ENCODE assay signal across 9 mouse cellular contexts in the genomic region with DNA sequence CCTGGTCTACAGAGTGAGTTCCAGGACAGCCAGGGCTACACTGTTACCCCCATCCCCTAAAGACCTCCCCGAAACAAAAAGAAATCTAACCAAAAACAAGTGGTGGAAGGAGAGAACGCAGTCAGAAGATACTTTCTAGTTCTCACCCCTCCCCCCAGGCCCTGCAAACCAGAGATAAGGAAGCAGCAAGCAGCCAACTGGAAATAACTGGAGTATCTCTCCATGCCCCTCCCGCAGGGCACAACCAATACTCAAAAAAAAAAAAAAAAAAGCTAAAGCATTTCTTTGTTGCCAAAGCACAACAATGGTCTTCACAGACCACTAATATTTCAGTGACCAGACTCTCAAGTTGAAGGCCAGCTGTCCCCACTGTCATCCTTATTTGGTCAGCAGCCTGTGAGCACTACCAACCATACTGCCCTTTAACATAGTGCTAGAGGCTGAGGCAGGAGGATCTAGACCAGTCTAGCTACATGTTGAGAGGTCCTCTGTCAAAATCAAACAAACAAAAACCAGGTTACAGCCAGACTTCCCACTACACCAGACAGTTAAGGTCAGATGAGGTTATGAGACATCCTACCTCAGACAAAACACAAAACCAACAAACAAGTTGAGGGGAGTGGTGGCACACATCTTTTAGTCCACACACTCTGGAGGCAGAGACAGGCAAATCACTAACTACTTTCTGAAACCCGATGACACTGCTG. TPM values are rescaled to one million over a fixed set of nuclear protein-coding genes. Genes with fewer than 3 reads are reported as not detected.
DNase-seq lines count a peak whose midpoint lies in the region; ATAC-seq lines count a peak whose summit lies in the region.
"Had no signal": no experiment of that assay in that cellular context is flagged by ENCODE, and none has a peak within 500 bp of the region (broad histone marks: within the 10 kb centered on the region; RNA-seq: fewer than 3 reads in every experiment).

No protein-coding gene starts in this region.

- WGBS in forebrain, embryonic 12.5 days: 80% methylated on average over 4 of the region's 4 CpGs
- WGBS in forebrain, embryonic 15.5 days: 76% methylated on average over 4 of the region's 4 CpGs
- 83% methylated on average over 4 of the region's 4 CpGs for WGBS in forebrain, embryonic 13.5 days

- no peak overlapping the region for H3K4me2 ChIP-seq in forebrain, embryonic 12.5 days
- no peak overlapping the region for H3K4me2 ChIP-seq in forebrain, embryonic 15.5 days (replicated peaks)
- peak overlapping the region; percentile 74; the same call in 1 of the 2 replicates for H3K4me2 ChIP-seq in forebrain, embryonic 13.5 days

- intact Hi-C loops in left cerebral cortex, postnatal 4 days (cut with DNase I): no loop called here

- no peaks in the 10 kb centered on the region for H3K27me3 ChIP-seq in forebrain, embryonic 12.5 days
- no peaks in the 10 kb centered on the region for H3K27me3 ChIP-seq in forebrain, embryonic 15.5 days
- H3K27me3 ChIP-seq in forebrain, embryonic 13.5 days: no peaks in the 10 kb centered on the region
- H3K27me3 ChIP-seq: intestine, embryonic 15.5 days had no signal

- H3K9me3 ChIP-seq in forebrain, embryonic 12.5 days: no peaks in the 10 kb centered on the region
- H3K9me3 ChIP-seq in forebrain, embryonic 15.5 days: no peaks in the 10 kb centered on the region
- no peaks in the 10 kb centered on the region for H3K9me3 ChIP-seq in forebrain, embryonic 13.5 days (replicated peaks)
- H3K9me3 ChIP-seq: intestine, embryonic 15.5 days had no signal

- H3K27ac ChIP-seq in forebrain, embryonic 12.5 days: peak overlapping the region; percentile 9; the same call in 1 of the 2 replicates
- H3K27ac ChIP-seq in forebrain, embryonic 15.5 days (replicated peaks): no peak overlapping the region
- no peak overlapping the region for H3K27ac ChIP-seq in forebrain, embryonic 13.5 days
- H3K27ac ChIP-seq: intestine, embryonic 15.5 days had no signal

- H3K4me1 ChIP-seq in forebrain, embryonic 12.5 days: peaks cover 35% of the 10 kb centered on the region
- peaks cover 33% of the 10 kb centered on the region for H3K4me1 ChIP-seq in forebrain, embryonic 15.5 days
- H3K4me1 ChIP-seq in forebrain, embryonic 13.5 days: peaks cover 34% of the 10 kb centered on the region

- H3K9ac ChIP-seq in forebrain, embryonic 12.5 days: no peak overlapping the region
- no peak overlapping the region for H3K9ac ChIP-seq in forebrain, embryonic 15.5 days (replicated peaks)
- no peak overlapping the region for H3K9ac ChIP-seq in forebrain, embryonic 13.5 days

- H3K4me3 ChIP-seq in forebrain, embryonic 12.5 days (replicated peaks): no peak overlapping the region
- no peak overlapping the region for H3K4me3 ChIP-seq in forebrain, embryonic 15.5 days
- H3K4me3 ChIP-seq in forebrain, embryonic 13.5 days: no peak overlapping the region

- DNase-seq in 416B (ENCODE audit: low read depth): peak; percentile 66
- DNase-seq in embryo, embryonic 10.5 days (ENCODE audit: low spot score): no peak
- no peak for DNase-seq in left cerebral cortex, postnatal 4 days
- DNase-seq in T-cell, adult 2 months (ENCODE audit: low spot score): no peak

- H3K36me3 ChIP-seq in forebrain, embryonic 12.5 days (replicated peaks): peaks cover 42% of the 10 kb centered on the region
- H3K36me3 ChIP-seq in forebrain, embryonic 15.5 days: peaks cover 37% of the 10 kb centered on the region
- peaks cover 44% of the 10 kb centered on the region for H3K36me3 ChIP-seq in forebrain, embryonic 13.5 days (ENCODE audit: poor library complexity, severe bottlenecking)

- ATAC-seq in forebrain, embryonic 12.5 days (ENCODE audit: low FRiP score): no peak
- ATAC-seq in forebrain, embryonic 15.5 days (replicated peaks): no peak
- no peak for ATAC-seq in forebrain, embryonic 13.5 days
- peak; percentile 77 for ATAC-seq in megakaryocyte-erythroid progenitor cell, adult 5-6 weeks (replicated peaks; ENCODE audit: low FRiP score, low TSS enrichment, poor library complexity, severe bottlenecking)
- ATAC-seq: intestine, embryonic 15.5 days had no signal

RNA-seq across cellular contexts. Expression of a gene that starts 6.5 kb away (rescaled TPM):
- 308 and 324 TPM in 2 replicates for polyA plus RNA-seq in forebrain, embryonic 12.5 days (2016; fragmentation: Nextera tagmentation; extraction: Ambion mirVana)
- polyA plus RNA-seq in forebrain, embryonic 15.5 days (2015; fragmentation: Nextera tagmentation; extraction: Ambion mirVana): 259 and 263 TPM in 2 replicates
- 305 and 335 TPM in 2 replicates for polyA plus RNA-seq in forebrain, embryonic 13.5 days (2015; fragmentation: Nextera tagmentation; extraction: Ambion mirVana)
- total RNA-seq in megakaryocyte-erythroid progenitor cell, adult 5-6 weeks (2014; fragmentation: Nextera tagmentation): 207 and 223 TPM in 2 replicates
- 190 and 198 TPM in 2 replicates for total RNA-seq in megakaryocyte-erythroid progenitor cell, adult 5-6 weeks (2017)
- 10 to 100 TPM; 90.3 to 94.9 TPM for total RNA-seq in left cerebral cortex, postnatal 4 days (2021)

RNA-seq across cellular contexts. Expression of a gene that starts 8.0 kb away (rescaled TPM):
- 40.3 and 40.6 TPM in 2 replicates for polyA plus RNA-seq in forebrain, embryonic 12.5 days (2016; fragmentation: Nextera tagmentation; extraction: Ambion mirVana)
- 44.8 and 45.3 TPM in 2 replicates for polyA plus RNA-seq in forebrain, embryonic 15.5 days (2015; fragmentation: Nextera tagmentation; extraction: Ambion mirVana)
- 33.8 and 42.3 TPM in 2 replicates for polyA plus RNA-seq in forebrain, embryonic 13.5 days (2015; fragmentation: Nextera tagmentation; extraction: Ambion mirVana)
- 1.8 and 2.5 TPM in 2 replicates for total RNA-seq in megakaryocyte-erythroid progenitor cell, adult 5-6 weeks (2014; fragmentation: Nextera tagmentation)
- 1.0 TPM in 2 replicates for total RNA-seq in megakaryocyte-erythroid progenitor cell, adult 5-6 weeks (2017)
- total RNA-seq in left cerebral cortex, postnatal 4 days (2021): 10 to 100 TPM; 48.8 to 57.7 TPM

RNA-seq across cellular contexts. Expression of a gene that starts 12.4 kb away (rescaled TPM):
- 24.9 and 26.7 TPM in 2 replicates for polyA plus RNA-seq in forebrain, embryonic 12.5 days (2016; fragmentation: Nextera tagmentation; extraction: Ambion mirVana)
- polyA plus RNA-seq in forebrain, embryonic 15.5 days (2015; fragmentation: Nextera tagmentation; extraction: Ambion mirVana): 23.2 and 23.8 TPM in 2 replicates
- 21.4 and 25.3 TPM in 2 replicates for polyA plus RNA-seq in forebrain, embryonic 13.5 days (2015; fragmentation: Nextera tagmentation; extraction: Ambion mirVana)
- 14.7 and 20.3 TPM in 2 replicates for total RNA-seq in megakaryocyte-erythroid progenitor cell, adult 5-6 weeks (2014; fragmentation: Nextera tagmentation)
- 8.3 and 11.0 TPM in 2 replicates for total RNA-seq in megakaryocyte-erythroid progenitor cell, adult 5-6 weeks (2017)
- 10 to 100 TPM; 26.5 to 29.5 TPM for total RNA-seq in left cerebral cortex, postnatal 4 days (2021)

RNA-seq across cellular contexts. Expression of a gene that starts 20.7 kb away (rescaled TPM):
- 25.3 and 25.5 TPM in 2 replicates for polyA plus RNA-seq in forebrain, embryonic 12.5 days (2016; fragmentation: Nextera tagmentation; extraction: Ambion mirVana)
- 17.9 and 18.7 TPM in 2 replicates for polyA plus RNA-seq in forebrain, embryonic 15.5 days (2015; fragmentation: Nextera tagmentation; extraction: Ambion mirVana)
- polyA plus RNA-seq in forebrain, embryonic 13.5 days (2015; fragmentation: Nextera tagmentation; extraction: Ambion mirVana): 15.1 and 15.2 TPM in 2 replicates
- total RNA-seq in megakaryocyte-erythroid progenitor cell, adult 5-6 weeks (2014; fragmentation: Nextera tagmentation): 2.5 and 2.9 TPM in 2 replicates
- 0.52 and 3.2 TPM in 2 replicates for total RNA-seq in megakaryocyte-erythroid progenitor cell, adult 5-6 weeks (2017)
- 10 to 100 TPM; 84.4 to 88.2 TPM for total RNA-seq in left cerebral cortex, postnatal 4 days (2021)

RNA-seq across cellular contexts. Expression of a gene that starts 27.7 kb away (rescaled TPM):
- polyA plus RNA-seq in forebrain, embryonic 12.5 days (2016; fragmentation: Nextera tagmentation; extraction: Ambion mirVana): 21.6 and 26.7 TPM in 2 replicates
- 28.1 and 29.9 TPM in 2 replicates for polyA plus RNA-seq in forebrain, embryonic 15.5 days (2015; fragmentation: Nextera tagmentation; extraction: Ambion mirVana)
- polyA plus RNA-seq in forebrain, embryonic 13.5 days (2015; fragmentation: Nextera tagmentation; extraction: Ambion mirVana): 22.9 and 23.5 TPM in 2 replicates
- total RNA-seq in megakaryocyte-erythroid progenitor cell, adult 5-6 weeks (2014; fragmentation: Nextera tagmentation): 24.2 and 35.5 TPM in 2 replicates
- 8.3 and 8.5 TPM in 2 replicates for total RNA-seq in megakaryocyte-erythroid progenitor cell, adult 5-6 weeks (2017)
- 10 to 100 TPM; 15.7 to 16.8 TPM for total RNA-seq in left cerebral cortex, postnatal 4 days (2021)
